Mouse (Mus musculus): ENCODE measurements around the gene Ms4a6b.

DNA sequence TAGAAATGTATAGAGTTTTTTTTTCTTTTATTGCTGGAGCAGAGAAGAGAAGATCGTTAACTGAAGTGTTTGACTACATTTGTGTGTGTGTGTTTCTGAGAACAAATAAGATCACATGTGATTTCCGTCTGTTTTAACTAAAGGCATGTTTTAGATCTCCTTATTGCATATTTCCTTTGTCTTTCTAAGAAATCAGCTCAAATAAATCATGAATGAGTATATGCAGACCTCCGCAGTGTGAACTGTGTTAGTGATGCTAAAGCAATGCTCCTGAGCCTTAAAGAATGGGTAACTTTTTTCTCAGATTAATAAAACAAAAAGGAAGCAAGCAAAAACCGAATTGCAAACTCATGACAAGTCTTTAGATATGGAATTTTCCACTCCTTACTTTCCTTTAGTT lies 32.4 kb upstream of the Ms4a6b start:
- TF ChIP-seq CTCF (IDR thresholded peaks at IDR 0.05; ENCODE audit: borderline replicate concordance, control insufficient read depth, extremely low read depth, insufficient read depth, low read length, poor library complexity) (no peak), POLR2A (IDR thresholded peaks at IDR 0.05; ENCODE audit: control insufficient read depth, extremely low read depth, insufficient read depth, low read length, poor library complexity) (no peak)
